Comparison of ENCODE assay signal across 8 mouse cellular contexts in genomic region chr2:25193330-25193770, GRCm38 (mm10). TPM values are rescaled to one million over a fixed set of nuclear protein-coding genes. Genes with fewer than 3 reads are reported as not detected.
DNase-seq lines count a peak whose midpoint lies in the region; ATAC-seq and TF ChIP-seq lines count a peak whose summit lies in the region.

No protein-coding gene starts in this region.

- peaks cover 28% of the 10 kb centered on the region for H3K27me3 ChIP-seq in embryonic facial prominence, embryonic 14.5 days (replicated peaks; ENCODE audit: control insufficient read depth, insufficient read depth, low read length)
- H3K27me3 ChIP-seq in heart, embryonic 11.5 days (ENCODE audit: control insufficient read depth, insufficient read depth, low read length), result peaks cover 21% of the 10 kb centered on the region
- peaks cover 13% of the 10 kb centered on the region for H3K27me3 ChIP-seq in kidney, embryonic 15.5 days
- H3K27me3 ChIP-seq in liver, embryonic 11.5 days (replicated peaks; ENCODE audit: control insufficient read depth, insufficient read depth, low read length), result no peaks in the 10 kb centered on the region; the same call in 1 of the 2 replicates
- no peaks in the 10 kb centered on the region for H3K27me3 ChIP-seq in myocyte (ENCODE audit: control insufficient read depth, insufficient read depth, insufficient read length)
- 0 out of 2 replicates have a peak, but pooled peaks cover 8% of the 10 kb centered on the region for H3K27me3 ChIP-seq in stomach, embryonic 14.5 days (ENCODE audit: control insufficient read depth, insufficient read depth, low read length)

- no peak overlapping the region for H3ac ChIP-seq in myocyte (ENCODE audit: control insufficient read depth, insufficient read length)

- no peak for TF ChIP-seq POLR2A in myocyte (IDR thresholded peaks at IDR 0.05; ENCODE audit: insufficient read length, low read depth)

- H3K4me3 ChIP-seq in embryonic facial prominence, embryonic 14.5 days (ENCODE audit: low read depth, low read length), result no peak overlapping the region
- no peak overlapping the region for H3K4me3 ChIP-seq in heart, embryonic 11.5 days (ENCODE audit: low read depth, low read length)
- H3K4me3 ChIP-seq in kidney, embryonic 15.5 days (replicated peaks), result peak overlapping the region; percentile 14; the same call in 1 of the 2 replicates
- peak overlapping the region; percentile 14; the same call in 1 of the 2 replicates for H3K4me3 ChIP-seq in liver, embryonic 11.5 days (ENCODE audit: low read depth, low read length)
- H3K4me3 ChIP-seq in myocyte, result no peak overlapping the region
- H3K4me3 ChIP-seq in stomach, embryonic 14.5 days (ENCODE audit: low read depth, low read length), result no peak overlapping the region

- H3K9me3 ChIP-seq in embryonic facial prominence, embryonic 14.5 days (ENCODE audit: control insufficient read depth, low read length), result no peaks in the 10 kb centered on the region
- H3K9me3 ChIP-seq in heart, embryonic 11.5 days (replicated peaks; ENCODE audit: control insufficient read depth, low read length), result no peaks in the 10 kb centered on the region
- no peaks in the 10 kb centered on the region for H3K9me3 ChIP-seq in kidney, embryonic 15.5 days (replicated peaks)
- H3K9me3 ChIP-seq in liver, embryonic 11.5 days (ENCODE audit: control insufficient read depth, low read length), result no peaks in the 10 kb centered on the region
- H3K9me3 ChIP-seq in stomach, embryonic 14.5 days (ENCODE audit: control insufficient read depth, low read depth, low read length), result no peaks in the 10 kb centered on the region

- peak; percentile 83 for ATAC-seq in embryonic facial prominence, embryonic 14.5 days (ENCODE audit: low read depth)
- 0 out of 2 replicates have a peak, but pooled peaks have one; percentile 41 for ATAC-seq in heart, embryonic 11.5 days (replicated peaks; ENCODE audit: insufficient number of reproducible peaks, low FRiP score, low TSS enrichment)
- peak; percentile 69 for ATAC-seq in kidney, embryonic 15.5 days (replicated peaks; ENCODE audit: low FRiP score)
- ATAC-seq in liver, embryonic 11.5 days (replicated peaks; ENCODE audit: low FRiP score), result peak; percentile 21
- ATAC-seq in stomach, embryonic 14.5 days (ENCODE audit: insufficient number of reproducible peaks, insufficient read depth, low FRiP score, low read depth), result peak; percentile 76

- WGBS in embryonic facial prominence, embryonic 14.5 days, result 0% methylated on average over 6 of the region's 6 CpGs
- WGBS in heart, embryonic 11.5 days (ENCODE audit: insufficient replicate concordance), result under 1% methylated on average over 6 of the region's 6 CpGs
- WGBS in kidney, embryonic 15.5 days, result 1% methylated on average over 6 of the region's 6 CpGs
- WGBS in liver, embryonic 11.5 days, result 3% methylated on average over 6 of the region's 6 CpGs
- under 1% methylated on average over 6 of the region's 6 CpGs for WGBS in stomach, embryonic 14.5 days

- H3K79me2 ChIP-seq in myocyte (ENCODE audit: control insufficient read depth, insufficient read depth), result no peaks in the 10 kb centered on the region

- peak overlapping the region; percentile 21; the same call in 1 of the 2 replicates for H3K4me2 ChIP-seq in embryonic facial prominence, embryonic 14.5 days (ENCODE audit: low read depth, low read length)
- peak overlapping the region; percentile 43 for H3K4me2 ChIP-seq in heart, embryonic 11.5 days
- peak overlapping the region; percentile 68 for H3K4me2 ChIP-seq in kidney, embryonic 15.5 days
- H3K4me2 ChIP-seq in liver, embryonic 11.5 days, result peak overlapping the region; percentile 84
- peak overlapping the region; percentile 25 for H3K4me2 ChIP-seq in myocyte (ENCODE audit: low read depth)
- H3K4me2 ChIP-seq in stomach, embryonic 14.5 days (replicated peaks; ENCODE audit: low read depth, low read length), result peak overlapping the region; percentile 8; the same call in 1 of the 2 replicates

- no peaks in the 10 kb centered on the region; the same call in 1 of the 2 replicates for H3K4me1 ChIP-seq in embryonic facial prominence, embryonic 14.5 days (ENCODE audit: control insufficient read depth, insufficient read depth, low read length)
- H3K4me1 ChIP-seq in heart, embryonic 11.5 days (ENCODE audit: control insufficient read depth, insufficient read depth, low read length), result peaks cover 32% of the 10 kb centered on the region
- H3K4me1 ChIP-seq in kidney, embryonic 15.5 days, result peaks cover 46% of the 10 kb centered on the region
- H3K4me1 ChIP-seq in liver, embryonic 11.5 days (replicated peaks; ENCODE audit: control insufficient read depth, insufficient read depth, low read length), result peaks cover 40% of the 10 kb centered on the region
- peaks cover 14% of the 10 kb centered on the region; the same call in 1 of the 2 replicates for H3K4me1 ChIP-seq in stomach, embryonic 14.5 days (ENCODE audit: control insufficient read depth, insufficient read depth, low read length)

- no peak overlapping the region for H3K27ac ChIP-seq in embryonic facial prominence, embryonic 14.5 days (replicated peaks; ENCODE audit: low read depth, low read length)
- no peak overlapping the region for H3K27ac ChIP-seq in heart, embryonic 11.5 days (ENCODE audit: low read depth, low read length)
- peak overlapping the region; percentile 54 for H3K27ac ChIP-seq in kidney, embryonic 15.5 days
- H3K27ac ChIP-seq in liver, embryonic 11.5 days (ENCODE audit: low read depth, low read length), result peak overlapping the region; percentile 92; the same call in 1 of the 2 replicates
- no peak overlapping the region for H3K27ac ChIP-seq in stomach, embryonic 14.5 days (ENCODE audit: low read length)

- peak; percentile 82 to 84 for DNase-seq in B cell, adult 2 months
- DNase-seq in adrenal gland, postnatal 36 days, result peak; percentile 83 to 89
- peak; percentile 90 for DNase-seq in embryonic facial prominence, embryonic 14.5 days (ENCODE audit: low spot score)
- peak; percentile 78 for DNase-seq in liver, embryonic 11.5 days (ENCODE audit: low spot score)

- H3K9ac ChIP-seq in embryonic facial prominence, embryonic 14.5 days (ENCODE audit: low read depth, low read length), result no peak overlapping the region
- no peak overlapping the region for H3K9ac ChIP-seq in heart, embryonic 11.5 days (ENCODE audit: low read depth, low read length)
- H3K9ac ChIP-seq in kidney, embryonic 15.5 days, result no peak overlapping the region
- peak overlapping the region; percentile 75; the same call in 1 of the 2 replicates for H3K9ac ChIP-seq in liver, embryonic 11.5 days (ENCODE audit: low read depth, low read length)
- H3K9ac ChIP-seq in stomach, embryonic 14.5 days (replicated peaks; ENCODE audit: low read depth, low read length), result no peak overlapping the region

- H3K36me3 ChIP-seq in embryonic facial prominence, embryonic 14.5 days (ENCODE audit: control insufficient read depth, insufficient read depth, low read length), result peaks cover 4% of the 10 kb centered on the region; the same call in 1 of the 2 replicates
- no peaks in the 10 kb centered on the region; the same call in 1 of the 2 replicates for H3K36me3 ChIP-seq in heart, embryonic 11.5 days (ENCODE audit: control insufficient read depth, insufficient read depth, low read length)
- H3K36me3 ChIP-seq in kidney, embryonic 15.5 days, result peaks cover 1% of the 10 kb centered on the region
- 0 out of 2 replicates have a peak, but pooled peaks cover 2% of the 10 kb centered on the region for H3K36me3 ChIP-seq in liver, embryonic 11.5 days (ENCODE audit: control insufficient read depth, insufficient read depth, low read length)
- H3K36me3 ChIP-seq in myocyte (ENCODE audit: control insufficient read depth, insufficient read depth), result no peaks in the 10 kb centered on the region
- no peaks in the 10 kb centered on the region; the same call in 1 of the 2 replicates for H3K36me3 ChIP-seq in stomach, embryonic 14.5 days (ENCODE audit: control insufficient read depth, insufficient read depth, low read length)

RNA-seq across cellular contexts. Expression of gene Tor4a, which starts 3.3 kb away (rescaled TPM):
- total RNA-seq in adrenal gland, postnatal 36 days (2021), result 10 to 100 TPM; 14.0 to 24.8 TPM
- polyA plus RNA-seq in embryonic facial prominence, embryonic 14.5 days (2014; fragmentation: Nextera tagmentation; extraction: Ambion mirVana), result 7.5 and 7.8 TPM in 2 replicates
- 5.9 and 8.3 TPM in 2 replicates for polyA plus RNA-seq in heart, embryonic 11.5 days (2014; fragmentation: Nextera tagmentation; extraction: Ambion mirVana)
- polyA plus RNA-seq in kidney, embryonic 15.5 days (2015; fragmentation: Nextera tagmentation; extraction: Ambion mirVana), result 11.7 and 14.1 TPM in 2 replicates
- 12.1 and 13.1 TPM in 2 replicates for polyA plus RNA-seq in liver, embryonic 11.5 days (2014; fragmentation: Nextera tagmentation; extraction: Ambion mirVana)
- polyA plus RNA-seq in myocyte (2012; fragmentation: generic; extraction: Trizol), result 9.2 TPM
- 12.8 and 15.8 TPM in 2 replicates for polyA plus RNA-seq in stomach, embryonic 14.5 days (2014; fragmentation: Nextera tagmentation; extraction: Ambion mirVana)

RNA-seq across cellular contexts. Expression of gene Nrarp, which starts 12.8 kb away (rescaled TPM):
- 1 to 10 TPM; 2.1 to 2.3 TPM for total RNA-seq in adrenal gland, postnatal 36 days (2021)
- 16.5 and 20.9 TPM in 2 replicates for polyA plus RNA-seq in embryonic facial prominence, embryonic 14.5 days (2014; fragmentation: Nextera tagmentation; extraction: Ambion mirVana)
- 4.5 and 4.8 TPM in 2 replicates for polyA plus RNA-seq in heart, embryonic 11.5 days (2014; fragmentation: Nextera tagmentation; extraction: Ambion mirVana)
- 21.8 and 23.7 TPM in 2 replicates for polyA plus RNA-seq in kidney, embryonic 15.5 days (2015; fragmentation: Nextera tagmentation; extraction: Ambion mirVana)
- 6.5 and 7.6 TPM in 2 replicates for polyA plus RNA-seq in liver, embryonic 11.5 days (2014; fragmentation: Nextera tagmentation; extraction: Ambion mirVana)
- 1.3 TPM for polyA plus RNA-seq in myocyte (2012; fragmentation: generic; extraction: Trizol)
- 8.0 and 8.9 TPM in 2 replicates for polyA plus RNA-seq in stomach, embryonic 14.5 days (2014; fragmentation: Nextera tagmentation; extraction: Ambion mirVana)

RNA-seq across cellular contexts. Expression of gene Nelfb, which starts 17.9 kb away (rescaled TPM):
- 10 to 100 TPM; 54.8 to 57.2 TPM for total RNA-seq in adrenal gland, postnatal 36 days (2021)
- 76.8 and 94.4 TPM in 2 replicates for polyA plus RNA-seq in embryonic facial prominence, embryonic 14.5 days (2014; fragmentation: Nextera tagmentation; extraction: Ambion mirVana)
- 62.9 and 69.0 TPM in 2 replicates for polyA plus RNA-seq in heart, embryonic 11.5 days (2014; fragmentation: Nextera tagmentation; extraction: Ambion mirVana)
- 114 and 124 TPM in 2 replicates for polyA plus RNA-seq in kidney, embryonic 15.5 days (2015; fragmentation: Nextera tagmentation; extraction: Ambion mirVana)
- polyA plus RNA-seq in liver, embryonic 11.5 days (2014; fragmentation: Nextera tagmentation; extraction: Ambion mirVana), result 85.3 and 86.3 TPM in 2 replicates
- 55.8 TPM for polyA plus RNA-seq in myocyte (2012; fragmentation: generic; extraction: Trizol)
- polyA plus RNA-seq in stomach, embryonic 14.5 days (2014; fragmentation: Nextera tagmentation; extraction: Ambion mirVana), result 102 TPM in 2 replicates

RNA-seq across cellular contexts. Expression of gene Stpg3, which starts 21.1 kb away (rescaled TPM):
- not detected for total RNA-seq in adrenal gland, postnatal 36 days (2021)
- polyA plus RNA-seq in embryonic facial prominence, embryonic 14.5 days (2014; fragmentation: Nextera tagmentation; extraction: Ambion mirVana), result not detected in 2 replicates
- not detected in 2 replicates for polyA plus RNA-seq in heart, embryonic 11.5 days (2014; fragmentation: Nextera tagmentation; extraction: Ambion mirVana)
- 0.23 and 0.55 TPM in 2 replicates for polyA plus RNA-seq in kidney, embryonic 15.5 days (2015; fragmentation: Nextera tagmentation; extraction: Ambion mirVana)
- 0.29 TPM in 1 of 2 replicates, not detected in the other for polyA plus RNA-seq in liver, embryonic 11.5 days (2014; fragmentation: Nextera tagmentation; extraction: Ambion mirVana)
- polyA plus RNA-seq in myocyte (2012; fragmentation: generic; extraction: Trizol), result not detected
- not detected in 2 replicates for polyA plus RNA-seq in stomach, embryonic 14.5 days (2014; fragmentation: Nextera tagmentation; extraction: Ambion mirVana)

RNA-seq across cellular contexts. Expression of gene Fam166a, which starts 25.2 kb away (rescaled TPM):
- total RNA-seq in adrenal gland, postnatal 36 days (2021), result not detected
- polyA plus RNA-seq in embryonic facial prominence, embryonic 14.5 days (2014; fragmentation: Nextera tagmentation; extraction: Ambion mirVana), result not detected in 2 replicates
- polyA plus RNA-seq in heart, embryonic 11.5 days (2014; fragmentation: Nextera tagmentation; extraction: Ambion mirVana), result 0.44 TPM in 1 of 2 replicates, not detected in the other
- polyA plus RNA-seq in kidney, embryonic 15.5 days (2015; fragmentation: Nextera tagmentation; extraction: Ambion mirVana), result 1.4 and 1.9 TPM in 2 replicates
- polyA plus RNA-seq in liver, embryonic 11.5 days (2014; fragmentation: Nextera tagmentation; extraction: Ambion mirVana), result 0.45 TPM in 2 replicates
- polyA plus RNA-seq in myocyte (2012; fragmentation: generic; extraction: Trizol), result 0.48 TPM
- not detected in 2 replicates for polyA plus RNA-seq in stomach, embryonic 14.5 days (2014; fragmentation: Nextera tagmentation; extraction: Ambion mirVana)

Comparison
In these comparisons a context has a peak if more than half of its experiments do, and no peak if none do; other contexts are left out.
1. ATAC-seq: peak in every context shown above with its lines; median percentile 83 in embryonic facial prominence, embryonic 14.5 days; 76 in stomach, embryonic 14.5 days; 69 in kidney, embryonic 15.5 days; 41 in heart, embryonic 11.5 days; 21 in liver, embryonic 11.5 days.
2. H3K27ac ChIP-seq: peak in kidney, embryonic 15.5 days (single experiment) and liver, embryonic 11.5 days (single experiment); none in embryonic facial prominence, embryonic 14.5 days (single experiment), heart, embryonic 11.5 days (single experiment) and stomach, embryonic 14.5 days (single experiment).
3. H3K4me2 ChIP-seq: peak in every context shown above with its lines; median percentile 84 in liver, embryonic 11.5 days; 68 in kidney, embryonic 15.5 days; 43 in heart, embryonic 11.5 days; 25 in myocyte; 21 in embryonic facial prominence, embryonic 14.5 days; 8 in stomach, embryonic 14.5 days.
4. H3K4me3 ChIP-seq: peak in kidney, embryonic 15.5 days (single experiment) and liver, embryonic 11.5 days (single experiment); none in embryonic facial prominence, embryonic 14.5 days (single experiment), heart, embryonic 11.5 days (single experiment), myocyte (single experiment) and stomach, embryonic 14.5 days (single experiment).
5. Peak in every context shown above with its lines, with median percentiles within 50 percentile points of each other: DNase-seq.